Mouse (Mus musculus) myocyte (in vitro differentiated cells): ENCODE data around the gene Itga5.

ENCODE experiments used
- CEBPB ChIP-seq: IDR thresholded peaks from 2 replicates; pipeline ENCODE4 v1.6.1; 2011; ENCODE audit warnings: mild to moderate bottlenecking, moderate library complexity; ENCODE audit not compliant: poor library complexity, insufficient read depth, severe bottlenecking
- E2F4 ChIP-seq: IDR thresholded peaks from one replicate; pipeline ENCODE4 v1.6.1; 2011; ENCODE audit warnings: mild to moderate bottlenecking, control low read depth, moderate library complexity; ENCODE audit not compliant: insufficient read depth
- MAX ChIP-seq: IDR thresholded peaks from one replicate; pipeline ENCODE4 v1.6.1; 2011; ENCODE audit warnings: low read depth, mild to moderate bottlenecking, control low read depth
- MYOD1 ChIP-seq, 3 experiments: IDR thresholded peaks; one replicate each; pipeline ENCODE4 v1.6.1; 2011; ENCODE audit warnings: control low read depth in 2 of 3, low read depth in 2 of 3, mild to moderate bottlenecking in 2 of 3, moderate library complexity in 1 of 3; ENCODE audit not compliant: insufficient read length in 2 of 3, control insufficient read depth in 1 of 3
- MYOG ChIP-seq, 3 experiments: IDR thresholded peaks; one replicate each; pipeline ENCODE4 v1.6.1; 2011; ENCODE audit warnings: control low read depth in 2 of 3, low read depth in 2 of 3, mild to moderate bottlenecking in 2 of 3; ENCODE audit not compliant: insufficient read length in 2 of 3, control insufficient read depth in 1 of 3, insufficient read depth in 1 of 3
- POLR2A ChIP-seq: IDR thresholded peaks from one replicate; pipeline ENCODE4 v1.6.1; 2011; ENCODE audit warnings: low read depth, mild to moderate bottlenecking, control low read depth, moderate library complexity; ENCODE audit not compliant: insufficient read length
- POLR2AphosphoS2 ChIP-seq: IDR thresholded peaks from one replicate; pipeline ENCODE4 v1.6.1; 2011; ENCODE audit warnings: low read depth, control low read depth; ENCODE audit not compliant: insufficient read length
- SRF ChIP-seq: IDR thresholded peaks from one replicate; pipeline ENCODE4 v1.6.1; 2011; ENCODE audit warnings: low read depth; ENCODE audit not compliant: control insufficient read depth, insufficient read length
- TCF12 ChIP-seq: IDR thresholded peaks from one replicate; pipeline ENCODE4 v1.6.1; 2011; ENCODE audit warnings: mild to moderate bottlenecking, control low read depth; ENCODE audit not compliant: poor library complexity, insufficient read depth, severe bottlenecking
- USF1 ChIP-seq: IDR thresholded peaks from one replicate; pipeline ENCODE4 v1.6.1; 2011; ENCODE audit warnings: low read depth, mild to moderate bottlenecking, control low read depth, moderate library complexity

DNA sequence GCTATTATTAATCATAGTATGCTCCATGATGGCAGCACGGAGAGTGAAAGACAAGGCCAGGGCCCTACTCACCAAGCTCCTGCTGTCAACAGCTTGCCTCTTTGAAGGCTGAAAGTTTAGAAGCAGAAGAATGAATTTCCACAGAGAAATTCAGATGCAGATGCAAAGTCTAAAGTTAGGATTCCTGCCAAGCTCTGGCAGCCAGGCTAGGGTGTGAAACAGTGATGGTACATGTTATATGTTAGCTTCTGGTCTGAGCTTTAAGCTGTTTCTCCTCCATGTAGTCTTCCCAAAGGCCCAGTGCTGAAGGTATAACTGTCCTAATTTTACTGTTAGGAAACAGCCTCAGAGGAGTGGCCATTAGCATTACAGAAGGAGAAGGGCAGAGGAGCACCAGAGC lies 2.6 kb upstream of the Itga5 start:
- no peak for TF ChIP-seq E2F4
- TF ChIP-seq USF1 = no peak
- no peak for TF ChIP-seq POLR2A
- no peak for TF ChIP-seq CEBPB
- TF ChIP-seq TCF12 = no peak
- TF ChIP-seq MYOG (IDR thresholded peaks at IDR 0.05; ENCODE audit: control insufficient read depth in 1 of 3, insufficient read depth in 1 of 3, insufficient read length in 2 of 3, low read depth in 2 of 3) = no peak
- no peak for TF ChIP-seq SRF
- TF ChIP-seq POLR2AphosphoS2 = no peak
- TF ChIP-seq MAX = no peak
- TF ChIP-seq MYOD1 (IDR thresholded peaks at IDR 0.05; ENCODE audit: control insufficient read depth in 1 of 3, insufficient read length in 2 of 3, low read depth in 2 of 3) = no peak
